Mouse (Mus musculus): ENCODE results near the gene Lsm3.
A peak's percentile ranks its signal among the peaks of the same experiment; 100 is the strongest.
"Not testable (repeated sequence)": the region's sequence is repeated elsewhere in the genome, so short reads cannot be mapped to it uniquely, and the experiment has no call there.

Gene Lsm3

GRCm38 (mm10) chr6:91515545-91516449 is at the start of gene Lsm3, which contains the start of gene Xpc:
Gene Lsm3, plus strand, starts transcription at chr6:91515928.
Gene Xpc, minus strand, starts transcription at chr6:91515888.
- peak; percentile 99 for DNase-seq (ENCODE audit: low spot score)

- DNase-seq (ENCODE audit: low spot score) = no peak
These were observed 48.6 kb upstream of the Lsm3 start for GRCm38 (mm10) chr6:91467106-91467505.

GRCm38 (mm10) chr6:91470712-91471111 is 45.0 kb upstream of the Lsm3 start:
- DNase-seq (ENCODE audit: low spot score) = no peak

GRCm38 (mm10) chr6:91471427-91471826 is 44.3 kb upstream of the Lsm3 start:
- DNase-seq (ENCODE audit: low spot score) = not testable (repeated sequence)

- no peak for DNase-seq (ENCODE audit: low spot score)
These were observed 43.4 kb upstream of the Lsm3 start for GRCm38 (mm10) chr6:91472319-91472718.

GRCm38 (mm10) chr6:91472868-91473804 is 42.6 kb upstream of the Lsm3 start, which contains the start of the genes Chchd4 and Tmem43:
Gene Chchd4, minus strand, starts transcription at chr6:91473546.
Gene Tmem43, plus strand, starts transcription at chr6:91473703.
- peak; percentile 100 for DNase-seq (ENCODE audit: low spot score)

- no peak for DNase-seq (ENCODE audit: low spot score)
These were observed 41.8 kb upstream of the Lsm3 start for GRCm38 (mm10) chr6:91473805-91474440.

GRCm38 (mm10) chr6:91474441-91475190 is 41.1 kb upstream of the Lsm3 start:
- DNase-seq (ENCODE audit: low spot score) = peak; percentile 76

- DNase-seq (ENCODE audit: low spot score) = no peak
These were observed 39.2 kb upstream of the Lsm3 start for GRCm38 (mm10) chr6:91476541-91476940.

- no peak for DNase-seq (ENCODE audit: low spot score)
These were observed 32.4 kb upstream of the Lsm3 start for GRCm38 (mm10) chr6:91483371-91483770.

- peak; percentile 56 for DNase-seq (ENCODE audit: low spot score)
These were observed 28.8 kb upstream of the Lsm3 start for GRCm38 (mm10) chr6:91486736-91487453.

- DNase-seq (ENCODE audit: low spot score) = peak; percentile 96
These were observed 27.1 kb upstream of the Lsm3 start for GRCm38 (mm10) chr6:91488496-91489212.

- no peak for DNase-seq (ENCODE audit: low spot score)
These were observed 25.9 kb upstream of the Lsm3 start for GRCm38 (mm10) chr6:91489872-91490271.

- no peak for DNase-seq (ENCODE audit: low spot score)
These were observed 24.7 kb upstream of the Lsm3 start for GRCm38 (mm10) chr6:91491004-91491403.

- DNase-seq (ENCODE audit: low spot score) = no peak
These were observed 22.7 kb upstream of the Lsm3 start for GRCm38 (mm10) chr6:91493053-91493452.

GRCm38 (mm10) chr6:91494526-91494925 is 21.2 kb upstream of the Lsm3 start:
- DNase-seq (ENCODE audit: low spot score) = no peak

GRCm38 (mm10) chr6:91503302-91503701 is 12.4 kb upstream of the Lsm3 start:
- DNase-seq (ENCODE audit: low spot score) = no peak

GRCm38 (mm10) chr6:91506036-91506435 is 9.7 kb upstream of the Lsm3 start:
- no peak for DNase-seq (ENCODE audit: low spot score)

GRCm38 (mm10) chr6:91508041-91508440 is 7.7 kb upstream of the Lsm3 start:
- DNase-seq (ENCODE audit: low spot score) = no peak

GRCm38 (mm10) chr6:91509326-91509725 is 6.4 kb upstream of the Lsm3 start:
- DNase-seq (ENCODE audit: low spot score) = peak; percentile 83
